Mouse (Mus musculus) 3134 (cell line): Measurements from ENCODE around the gene Stk11.
A peak's percentile ranks its signal among the peaks of the same experiment; 100 is the strongest.

ENCODE experiments used
- DNase-seq: peaks from one replicate; pipeline ENCODE4 v3.0.0-alpha.2; 2011; ENCODE audit warnings: low spot score; ENCODE audit not compliant: insufficient read length; ENCODE audit errors: extremely low read depth

Stk11 gene

GRCm38 (mm10) chr10:80094085-80094484 lies 21.5 kb upstream of the Stk11 start:
- DNase-seq: no peak

- DNase-seq: no peak
Measured at GRCm38 (mm10) chr10:80094684-80095083, 20.9 kb upstream of the Stk11 start.

- DNase-seq: no peak
Measured at GRCm38 (mm10) chr10:80095547-80095946, 20.1 kb upstream of the Stk11 start.

GRCm38 (mm10) chr10:80097275-80097674 lies 18.3 kb upstream of the Stk11 start:
- no peak for DNase-seq

- no peak for DNase-seq
Measured at GRCm38 (mm10) chr10:80098630-80099029, 17.0 kb upstream of the Stk11 start.

GRCm38 (mm10) chr10:80100982-80101381 lies 14.6 kb upstream of the Stk11 start:
- DNase-seq: peak; percentile 73

- peak; percentile 84 for DNase-seq
Measured at GRCm38 (mm10) chr10:80102216-80102915, 13.2 kb upstream of the Stk11 start.

GRCm38 (mm10) chr10:80103032-80103431 lies 12.6 kb upstream of the Stk11 start:
- DNase-seq: no peak

GRCm38 (mm10) chr10:80104181-80104580 lies 11.4 kb upstream of the Stk11 start:
- DNase-seq: peak; percentile 76

GRCm38 (mm10) chr10:80105460-80105859 lies 10.1 kb upstream of the Stk11 start, which contains the start of gene Sbno2:
Sbno2 (minus strand) TSS chr10:80105571.
- no peak for DNase-seq

- DNase-seq: no peak
Measured at GRCm38 (mm10) chr10:80105926-80106325, 9.7 kb upstream of the Stk11 start.

GRCm38 (mm10) chr10:80107678-80108077 lies 7.9 kb upstream of the Stk11 start:
- DNase-seq: peak; percentile 78

GRCm38 (mm10) chr10:80114341-80115284 lies 990 bp upstream of the Stk11 start:
- DNase-seq: peak; percentile 68

GRCm38 (mm10) chr10:80115944-80116335 lies 337 bp downstream of the Stk11 start:
- no peak for DNase-seq

GRCm38 (mm10) chr10:80116563-80116926 lies 942 bp downstream of the Stk11 start:
- peak; percentile 57 for DNase-seq

- peak; percentile 56 for DNase-seq
Measured at GRCm38 (mm10) chr10:80116927-80117691, 1.5 kb downstream of the Stk11 start.

- no peak for DNase-seq
Measured at GRCm38 (mm10) chr10:80117736-80118135, 2.1 kb downstream of the Stk11 start.

GRCm38 (mm10) chr10:80118552-80118951 lies 2.9 kb downstream of the Stk11 start:
- no peak for DNase-seq

GRCm38 (mm10) chr10:80120146-80120545 lies 4.5 kb downstream of the Stk11 start:
- no peak for DNase-seq

GRCm38 (mm10) chr10:80121639-80122038 lies 6.0 kb downstream of the Stk11 start:
- no peak for DNase-seq
